Mouse (Mus musculus) liver, embryonic 11.5 days (tissue): Measurements from ENCODE around the gene Olfr791. TPM values are rescaled to one million over a fixed set of nuclear protein-coding genes. Genes with fewer than 3 reads are reported as not detected.

Experiments
- ATAC-seq: fragments of 200-750 bp; cut with Nextera tagmentation; replicated peaks from 2 replicates; pipeline ENCODE4 v1.8.0; 2017; ENCODE audit warnings: moderate number of reproducible peaks, mild to moderate bottlenecking, moderate TSS enrichment, moderate library complexity; ENCODE audit not compliant: low FRiP score
- DNase-seq: peaks from one replicate; pipeline ENCODE4 v3.0.0-alpha.2; 2017; ENCODE audit warnings: low spot score
- H3K27ac ChIP-seq: fragments of 300-500 bp; sonication (generic); 2 replicates; pipeline ENCODE4 v1.5.1; 2014; ENCODE audit warnings: mild to moderate bottlenecking, low read depth, low read length, control low read depth
- H3K27me3 ChIP-seq: fragments of 300-500 bp; sonication (generic); replicated peaks from 2 replicates; pipeline ENCODE4 v1.6.1; 2014; ENCODE audit warnings: low read length, mixed read lengths; ENCODE audit not compliant: control insufficient read depth, insufficient read depth
- H3K36me3 ChIP-seq: fragments of 300-500 bp; sonication (generic); 2 replicates; pipeline ENCODE4 v1.6.1; 2014; ENCODE audit warnings: mild to moderate bottlenecking, low read length, moderate library complexity, mixed read lengths; ENCODE audit not compliant: control insufficient read depth, insufficient read depth
- H3K4me1 ChIP-seq: fragments of 300-500 bp; sonication (generic); replicated peaks from 2 replicates; pipeline ENCODE4 v1.6.1; 2014; ENCODE audit warnings: low read length, mixed read lengths; ENCODE audit not compliant: control insufficient read depth, insufficient read depth
- H3K4me2 ChIP-seq: fragments of 300-500 bp; sonication (generic); 2 replicates; pipeline ENCODE4 v1.6.1; 2014; ENCODE audit warnings: mild to moderate bottlenecking, control low read depth, moderate library complexity
- H3K4me3 ChIP-seq: fragments of 300-500 bp; sonication (generic); 2 replicates; pipeline ENCODE4 v1.5.1; 2014; ENCODE audit warnings: low read depth, low read length, control low read depth
- H3K9ac ChIP-seq: fragments of 300-500 bp; sonication (generic); 2 replicates; pipeline ENCODE4 v1.6.1; 2014; ENCODE audit warnings: low read depth, low read length, control low read depth
- H3K9me3 ChIP-seq: fragments of 300-500 bp; sonication (generic); 2 replicates; pipeline ENCODE4 v1.6.1; 2016; ENCODE audit warnings: low read length, inconsistent platforms, mixed read lengths; ENCODE audit not compliant: control insufficient read depth
- WGBS: fragments of 180-500 bp; shearing (Covaris S2); extraction: QIAGEN DNeasy Blood & Tissue Kit; methylation state at CpG from one replicate; pipeline ENCODE4 v1.1.7; 2014; 5-methylcytosine and 5-hydroxymethylcytosine counted together
- polyA plus RNA-seq: library from polyadenylated mRNA; unstranded; fragments of >200 nt; fragmentation: Nextera tagmentation; extraction: Ambion mirVana; gene quantifications from 2 replicates; pipeline ENCODE4 v1.2.1, GENCODE M21; 2014

Gene Olfr791
- not detected in 2 replicates for polyA plus RNA-seq

DNA sequence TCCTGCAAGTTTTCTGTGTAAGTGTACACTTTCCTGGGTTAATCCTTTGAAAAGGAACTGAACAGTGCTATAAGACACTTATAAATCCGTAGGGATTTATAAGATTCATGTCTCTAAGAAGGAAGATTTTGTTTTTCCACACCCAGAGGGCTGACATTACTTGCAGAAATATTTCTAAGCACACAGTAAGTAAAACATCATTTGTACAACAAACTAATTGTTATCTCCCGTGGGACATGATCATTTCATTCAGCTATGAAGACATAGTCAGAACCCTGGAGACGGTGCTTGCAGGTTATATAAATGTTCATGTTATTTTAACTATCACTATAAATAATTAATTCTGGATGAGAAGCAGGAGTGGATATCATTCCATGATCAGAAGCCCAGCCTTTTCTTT lies at the start of gene Olfr791:
Gene Olfr791, plus strand, starts transcription at position 301 of the 400 bp plus-strand sequence.
- H3K4me1 ChIP-seq: no peaks in the 10 kb centered on the region
- no peaks in the 10 kb centered on the region for H3K9me3 ChIP-seq
- no peak within 1 kb of the TSS for H3K27ac ChIP-seq
- no peaks in the 10 kb centered on the region for H3K36me3 ChIP-seq
- no peak within 1 kb of the TSS for H3K4me2 ChIP-seq
- no peaks in the 10 kb centered on the region for H3K27me3 ChIP-seq
- 65% methylated on average over 3 of the region's 3 CpGs for WGBS
- DNase-seq: no peak
- no peak within 1 kb of the TSS for H3K4me3 ChIP-seq
- ATAC-seq: no peak
- no peak within 1 kb of the TSS for H3K9ac ChIP-seq

DNA sequence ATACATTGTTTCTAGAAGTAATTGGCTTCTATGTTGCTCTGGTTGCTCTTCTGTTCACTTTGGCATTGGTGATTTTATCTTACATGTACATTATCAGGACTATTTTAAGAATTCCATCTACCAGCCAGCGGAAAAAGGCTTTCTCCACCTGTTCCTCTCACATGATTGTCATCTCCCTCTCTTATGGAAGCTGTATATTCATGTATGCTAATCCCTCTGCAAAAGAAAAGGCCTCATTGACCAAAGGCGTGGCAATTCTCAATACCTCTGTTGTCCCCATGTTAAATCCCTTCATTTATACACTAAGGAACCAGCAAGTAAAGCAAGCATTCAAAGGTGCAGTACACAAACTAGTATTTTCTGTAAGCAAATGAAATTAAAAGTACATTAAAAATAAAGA lies 48.3 kb upstream of the Olfr791 start:
- Histone ChIP-seq H3K36me3 (no peaks in the 10 kb centered on the region), H3K9me3 (no peaks in the 10 kb centered on the region), H3K27ac (no peak overlapping the region), H3K4me2 (no peak overlapping the region), H3K4me3 (no peak overlapping the region), H3K27me3 (no peaks in the 10 kb centered on the region), H3K9ac (no peak overlapping the region), H3K4me1 (no peaks in the 10 kb centered on the region)
- DNase-seq (no peak), ATAC-seq (no peak)
- WGBS: 43% methylated on average over 2 of the region's 2 CpGs

- no peaks in the 10 kb centered on the region for H3K9me3 ChIP-seq
- no peaks in the 10 kb centered on the region for H3K36me3 ChIP-seq
- H3K4me2 ChIP-seq: no peak overlapping the region
- no peak overlapping the region for H3K4me3 ChIP-seq
- no peak overlapping the region for H3K9ac ChIP-seq
- no peak overlapping the region for H3K27ac ChIP-seq
- ATAC-seq: no peak
- no peaks in the 10 kb centered on the region for H3K4me1 ChIP-seq
- no peak for DNase-seq
- no peaks in the 10 kb centered on the region for H3K27me3 ChIP-seq
Measured at GRCm38 (mm10) chr10:129473723-129474122, 47.9 kb upstream of the Olfr791 start.

- H3K4me3 ChIP-seq: no peak within 1 kb of the TSS
- WGBS: 42% methylated on average over 2 of the region's 2 CpGs
- no peaks in the 10 kb centered on the region for H3K27me3 ChIP-seq
Measured at GRCm38 (mm10) chr10:129484452-129484851, 37.1 kb upstream of the Olfr791 start, which contains the start of gene Olfr789. Gene Olfr789, plus strand, starts transcription at chr10:129484752.

GRCm38 (mm10) chr10:129490101-129490500 lies 31.5 kb upstream of the Olfr791 start:
- Histone ChIP-seq H3K9ac (no peak overlapping the region), H3K4me1 (no peaks in the 10 kb centered on the region), H3K27ac (no peak overlapping the region), H3K9me3 (no peaks in the 10 kb centered on the region), H3K36me3 (no peaks in the 10 kb centered on the region), H3K4me3 (no peak overlapping the region), H3K27me3 (no peaks in the 10 kb centered on the region), H3K4me2 (no peak overlapping the region)
- whole genome bisulfite sequencing: 78% methylated on average over 2 of the region's 2 CpGs
- no peak for ATAC-seq
- DNase-seq: no peak

More at GRCm38 (mm10) chr10:129484452-129484851, 37.1 kb upstream of the Olfr791 start, which contains the start of gene Olfr789:
- Histone ChIP-seq H3K4me1 (no peaks in the 10 kb centered on the region), H3K4me2 (no peak within 1 kb of the TSS), H3K9me3 (no peaks in the 10 kb centered on the region), H3K36me3 (no peaks in the 10 kb centered on the region), H3K9ac (no peak within 1 kb of the TSS), H3K27ac (no peak within 1 kb of the TSS)
- DNase-seq (no peak), ATAC-seq (no peak)

- Histone ChIP-seq H3K27me3 (no peaks in the 10 kb centered on the region), H3K27ac (no peak within 1 kb of the TSS), H3K4me2 (no peak within 1 kb of the TSS), H3K4me1 (no peaks in the 10 kb centered on the region), H3K9ac (no peak within 1 kb of the TSS), H3K4me3 (no peak within 1 kb of the TSS), H3K9me3 (no peaks in the 10 kb centered on the region), H3K36me3 (no peaks in the 10 kb centered on the region)
- ATAC-seq (no peak), DNase-seq (no peak)
Measured at GRCm38 (mm10) chr10:129498192-129498591, 23.4 kb upstream of the Olfr791 start, which contains the start of gene Olfr790. Gene Olfr790, plus strand, starts transcription at chr10:129498492.

- no peaks in the 10 kb centered on the region for H3K4me1 ChIP-seq
Measured at GRCm38 (mm10) chr10:129538862-129539261, 17.3 kb downstream of the Olfr791 start, which contains the start of gene Olfr792. Gene Olfr792, plus strand, starts transcription at chr10:129539162.

GRCm38 (mm10) chr10:129549354-129549753 lies 27.8 kb downstream of the Olfr791 start:
- H3K9me3 ChIP-seq: no peaks in the 10 kb centered on the region; the same call in 1 of the 2 replicates
- H3K4me3 ChIP-seq: no peak overlapping the region
- no peaks in the 10 kb centered on the region for H3K27me3 ChIP-seq
- H3K27ac ChIP-seq: no peak overlapping the region
- H3K4me1 ChIP-seq: no peaks in the 10 kb centered on the region
- WGBS: 44% methylated on average over 1 of the region's 1 CpGs
- no peaks in the 10 kb centered on the region for H3K36me3 ChIP-seq
- H3K4me2 ChIP-seq: no peak overlapping the region
- ATAC-seq: peak; percentile 23; the same call in 1 of the 2 replicates
- no peak for DNase-seq
- H3K9ac ChIP-seq: no peak overlapping the region

More at GRCm38 (mm10) chr10:129538862-129539261, 17.3 kb downstream of the Olfr791 start, which contains the start of gene Olfr792:
- 76% methylated on average over 1 of the region's 1 CpGs for WGBS
- Histone ChIP-seq H3K4me3 (no peak within 1 kb of the TSS), H3K36me3 (no peaks in the 10 kb centered on the region), H3K9ac (no peak within 1 kb of the TSS), H3K9me3 (peaks cover under 1% of the 10 kb centered on the region; the same call in 1 of the 2 replicates), H3K27me3 (no peaks in the 10 kb centered on the region), H3K27ac (no peak within 1 kb of the TSS), H3K4me2 (no peak within 1 kb of the TSS)
- ATAC-seq (no peak), DNase-seq (no peak)

DNA sequence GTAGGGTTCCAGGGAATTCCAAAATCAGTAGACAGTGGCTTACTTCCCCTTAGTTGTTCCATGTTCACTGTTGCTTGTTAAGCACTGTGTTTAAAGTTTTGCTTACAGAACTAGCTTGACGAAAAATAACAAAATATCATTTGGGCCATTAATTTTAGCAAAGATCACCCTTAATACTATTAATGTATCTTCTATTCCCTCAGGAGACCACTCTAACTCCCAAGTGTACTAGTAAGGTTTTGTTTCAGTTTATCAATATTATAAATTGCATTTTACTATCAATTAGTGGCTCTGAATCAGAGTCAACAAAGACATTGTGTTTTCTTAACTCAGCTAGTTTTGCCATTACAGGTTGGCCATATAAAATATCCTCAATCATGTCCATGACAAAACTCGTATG lies 45.8 kb downstream of the Olfr791 start, which contains the start of gene Olfr794:
Gene Olfr794, plus strand, starts transcription at position 301 of the 400 bp plus-strand sequence.
- H3K27me3 ChIP-seq: no peaks in the 10 kb centered on the region
- H3K9me3 ChIP-seq: no peaks in the 10 kb centered on the region
- no peaks in the 10 kb centered on the region for H3K4me1 ChIP-seq
- H3K27ac ChIP-seq: no peak within 1 kb of the TSS
- WGBS: 75% methylated on average over 2 of the region's 2 CpGs
- H3K4me3 ChIP-seq: no peak within 1 kb of the TSS
- no peak for ATAC-seq
- no peak within 1 kb of the TSS for H3K9ac ChIP-seq
- DNase-seq: no peak
- no peaks in the 10 kb centered on the region for H3K36me3 ChIP-seq
- no peak within 1 kb of the TSS for H3K4me2 ChIP-seq
